Mouse (Mus musculus) heart, adult 11 months (tissue): ENCODE results near the gene Ccr1.
A peak's percentile ranks its signal among the peaks of the same experiment; 100 is the strongest.
"Not testable (repeated sequence)": the region's sequence is repeated elsewhere in the genome, so short reads cannot be mapped to it uniquely, and the experiment has no call there.

ENCODE experiments used
- DNase-seq: peaks from one replicate; pipeline ENCODE4 v3.0.0; 2022

The Ccr1 gene

DNA sequence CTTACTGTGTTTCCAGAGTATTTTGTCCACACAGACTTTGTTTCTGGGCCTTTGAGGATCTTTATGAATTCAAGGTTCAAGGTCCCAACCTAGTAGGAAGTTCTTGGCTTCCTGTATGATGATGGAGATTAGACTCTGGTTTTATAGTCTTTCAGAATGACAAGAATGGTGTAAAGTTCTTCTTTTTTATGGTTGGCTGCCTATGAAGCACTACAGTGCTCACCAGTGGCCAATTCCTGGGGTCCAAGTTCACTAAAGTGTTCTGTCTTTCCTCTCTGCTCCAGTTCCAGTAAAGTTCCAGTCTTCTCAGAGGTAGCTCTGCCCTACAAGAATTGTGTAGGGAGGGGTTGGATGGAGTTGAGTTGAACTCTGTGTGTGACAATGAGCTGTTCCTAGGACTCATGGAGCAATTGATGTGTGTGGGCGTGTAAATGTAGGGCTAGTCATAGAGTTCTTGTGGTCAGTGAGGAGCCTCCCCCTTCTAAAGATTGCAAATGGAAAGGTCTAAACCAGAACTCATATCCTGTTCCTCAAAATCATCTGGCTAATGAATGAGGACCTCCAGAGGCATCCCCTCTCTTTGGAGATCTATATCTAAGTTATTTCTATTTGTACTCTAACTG lies at the start of gene Ccr1:
TSS of gene Ccr1 (minus strand) at position 403 of the 623 bp plus-strand sequence.
- no peak for DNase-seq

DNA sequence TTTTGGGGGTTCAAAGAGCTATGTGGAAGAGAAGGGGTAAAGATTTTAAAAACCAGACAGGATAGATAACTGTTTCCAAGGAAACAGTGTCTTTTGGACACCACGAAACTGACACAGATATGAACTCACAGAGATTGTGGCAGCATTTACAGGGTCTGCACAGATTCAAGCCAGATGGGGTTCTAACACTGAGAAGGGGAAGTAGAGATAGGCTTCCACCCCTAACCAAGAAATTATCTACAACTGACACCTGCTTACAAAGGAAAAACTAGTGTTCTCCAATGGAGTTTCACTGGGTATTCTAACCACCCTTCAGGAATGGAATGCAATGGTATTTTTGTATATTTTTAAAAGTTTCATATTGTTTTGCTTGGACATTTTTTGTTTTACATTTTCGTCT lies 47.6 kb upstream of the Ccr1 start:
- no peak for DNase-seq

DNA sequence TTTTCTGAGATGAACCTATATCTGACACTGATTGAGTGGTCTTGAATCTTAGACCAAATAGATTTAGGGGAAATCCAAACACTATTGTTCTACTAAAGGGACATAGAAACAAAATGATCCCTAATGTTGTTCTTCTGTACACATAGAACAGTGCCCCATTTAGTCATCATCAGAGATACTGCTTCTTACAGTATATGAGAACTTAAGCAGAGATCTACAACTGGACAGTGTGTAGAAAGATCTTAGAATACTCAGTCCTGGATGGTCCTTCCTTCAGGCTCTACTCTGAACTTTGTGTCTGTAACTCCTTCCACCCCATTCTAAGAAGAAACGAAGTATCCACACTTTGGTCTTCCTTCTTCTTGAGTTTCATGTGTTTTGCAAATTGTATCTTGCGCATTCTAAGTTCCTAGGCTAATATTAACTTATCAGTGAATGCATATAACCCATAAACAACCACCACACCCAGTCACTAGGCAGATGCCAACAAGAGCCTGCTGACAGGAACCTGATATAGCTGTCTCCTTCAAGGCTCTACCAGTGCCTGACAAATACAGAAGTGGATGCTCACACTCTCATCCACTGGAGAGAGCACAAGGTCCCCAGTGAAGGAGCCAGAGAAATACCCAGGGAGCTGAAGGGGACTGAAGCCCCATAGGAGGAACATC lies 46.6 kb upstream of the Ccr1 start:
- no peak for DNase-seq

DNA sequence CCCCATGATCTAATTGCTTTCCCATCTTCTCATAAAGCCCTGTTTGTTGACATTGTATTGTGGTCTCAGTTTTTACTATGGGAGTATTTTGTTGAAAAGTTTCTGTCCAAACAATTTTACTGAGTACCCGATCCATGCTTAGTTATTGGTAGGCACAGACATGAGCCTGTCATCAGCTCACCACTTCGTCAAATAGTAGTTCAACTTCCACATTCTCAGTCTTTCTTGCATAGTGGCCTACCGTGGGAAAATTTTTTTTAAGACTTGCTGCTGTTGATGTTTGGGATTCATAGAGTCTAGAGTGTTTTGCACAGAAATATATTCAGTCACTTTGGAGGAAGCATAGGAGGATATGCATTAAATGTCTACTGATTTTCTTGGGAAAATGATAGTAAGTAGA lies 44.8 kb upstream of the Ccr1 start:
- DNase-seq = no peak

DNA sequence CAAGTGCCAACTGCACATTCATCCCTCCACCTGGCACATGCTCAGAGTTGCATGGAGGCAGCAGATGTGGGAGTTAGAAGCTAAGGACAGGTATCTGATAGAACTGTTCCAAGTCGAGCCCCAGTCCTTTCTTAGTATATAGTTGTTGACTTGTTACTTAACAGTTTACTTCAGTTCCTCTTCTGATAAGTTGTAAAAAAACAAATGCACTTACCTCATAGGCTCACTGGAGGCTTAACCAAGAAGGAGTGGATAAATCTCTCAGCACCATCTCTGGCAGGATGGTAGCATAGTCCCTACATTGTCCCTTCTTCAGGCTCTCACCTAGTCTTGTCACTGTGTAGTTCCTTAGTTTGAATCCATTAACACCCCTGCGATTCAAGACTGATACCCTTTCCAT lies 44.2 kb upstream of the Ccr1 start:
- no peak for DNase-seq

DNA sequence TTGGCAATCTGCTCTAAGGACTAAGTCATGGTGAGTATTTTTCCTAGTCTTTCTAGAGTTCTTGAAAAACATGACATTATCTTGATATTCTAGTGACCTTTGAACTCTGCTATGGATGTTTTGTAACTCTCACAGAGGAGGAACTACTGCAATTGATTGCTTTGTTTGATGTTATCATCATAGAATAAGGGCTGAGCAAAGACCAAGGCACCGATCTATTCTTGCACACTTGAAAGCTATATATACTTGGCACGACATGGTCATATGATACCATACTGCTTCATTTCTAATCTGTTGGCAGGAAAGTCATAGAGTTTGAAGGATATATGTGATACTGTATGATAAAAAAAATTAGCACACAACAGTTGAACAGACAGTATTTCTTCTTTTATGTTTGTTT lies 31.3 kb upstream of the Ccr1 start:
- DNase-seq = no peak

DNA sequence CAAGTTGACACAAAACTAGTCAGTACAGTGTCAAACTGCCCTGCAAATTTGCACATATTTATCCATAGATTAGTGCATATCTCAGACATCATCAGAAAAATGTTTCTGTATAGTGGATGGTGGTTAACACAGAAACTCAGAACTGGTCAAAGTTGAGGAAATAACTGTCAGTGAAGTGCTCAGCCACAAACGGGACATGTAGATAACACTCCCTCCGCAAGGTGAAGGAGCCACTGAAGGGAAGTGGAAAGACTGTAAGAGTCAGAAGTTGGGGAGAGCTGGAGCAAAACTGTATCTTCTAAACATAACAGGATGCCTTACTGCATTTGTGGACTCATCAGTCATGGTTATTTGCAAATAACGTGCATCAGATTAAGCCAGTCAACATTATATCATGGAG lies 29.2 kb upstream of the Ccr1 start:
- no peak for DNase-seq

DNA sequence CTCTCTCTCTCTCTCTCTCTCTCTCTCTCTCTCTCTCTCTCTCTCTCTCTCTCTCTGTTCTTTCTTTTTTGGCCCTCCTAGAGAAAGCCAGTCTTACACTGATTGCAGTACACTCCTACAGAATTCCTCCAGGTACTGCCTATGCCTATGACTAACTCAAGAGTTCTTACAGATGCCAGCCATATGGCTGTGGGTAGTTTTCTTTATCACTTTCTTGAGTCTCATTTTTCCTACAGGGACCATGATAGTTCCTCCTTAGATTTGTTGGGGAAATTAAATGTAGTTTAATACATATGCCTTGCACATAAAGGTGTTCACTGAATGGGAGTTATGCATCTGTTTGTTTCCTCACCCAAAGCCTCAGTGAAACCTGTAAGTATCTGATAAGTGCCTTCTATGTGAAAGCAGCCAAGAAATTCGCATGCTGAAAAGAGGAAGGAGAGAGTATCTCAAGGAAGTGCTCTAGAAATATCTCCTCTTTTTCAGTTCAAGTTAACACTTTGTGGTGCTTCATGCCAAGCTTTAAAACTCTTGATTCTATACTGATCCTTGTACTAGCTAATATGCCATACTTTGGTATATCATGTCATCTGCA lies 22.9 kb upstream of the Ccr1 start:
- DNase-seq = no peak

DNA sequence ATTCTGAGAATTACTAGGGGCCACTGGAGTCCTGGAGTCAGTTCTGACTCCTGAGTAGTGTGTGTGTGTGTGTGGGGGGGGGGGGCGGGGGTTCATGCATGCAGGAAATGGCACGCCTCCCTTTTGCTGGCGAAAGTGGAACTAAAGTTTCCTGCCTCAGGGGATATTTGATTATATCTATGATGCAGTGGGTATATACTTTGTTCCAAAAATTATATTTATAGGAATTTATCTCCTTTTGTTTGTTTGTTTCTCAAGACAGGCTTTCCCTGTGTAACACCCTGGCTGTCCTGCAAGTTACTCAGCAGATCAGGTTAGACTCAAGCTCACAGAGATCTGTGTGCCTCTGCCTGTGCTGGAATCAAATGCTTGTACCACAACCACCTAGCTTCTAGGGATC lies 21.2 kb upstream of the Ccr1 start:
- peak; percentile 51 for DNase-seq

DNA sequence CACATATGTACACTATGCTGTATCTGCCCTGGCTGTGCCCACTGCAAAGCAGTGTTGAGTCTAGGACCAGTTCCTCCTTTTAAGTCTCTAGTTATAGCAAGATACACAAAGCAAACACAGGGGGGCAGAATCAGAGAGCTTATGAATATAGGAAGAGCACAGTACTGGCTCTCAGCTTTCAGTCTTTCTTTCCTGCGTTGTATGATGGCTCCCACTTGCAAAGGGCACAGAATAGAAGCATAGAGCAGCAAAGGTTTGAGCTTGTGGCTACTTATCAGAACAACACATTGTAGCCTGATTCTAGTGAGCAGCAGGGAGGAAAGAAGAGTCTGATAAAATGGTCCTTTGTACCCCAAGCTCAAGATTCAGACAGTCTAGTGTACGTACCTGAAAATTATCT lies 17.7 kb upstream of the Ccr1 start:
- peak; percentile 83 for DNase-seq

DNA sequence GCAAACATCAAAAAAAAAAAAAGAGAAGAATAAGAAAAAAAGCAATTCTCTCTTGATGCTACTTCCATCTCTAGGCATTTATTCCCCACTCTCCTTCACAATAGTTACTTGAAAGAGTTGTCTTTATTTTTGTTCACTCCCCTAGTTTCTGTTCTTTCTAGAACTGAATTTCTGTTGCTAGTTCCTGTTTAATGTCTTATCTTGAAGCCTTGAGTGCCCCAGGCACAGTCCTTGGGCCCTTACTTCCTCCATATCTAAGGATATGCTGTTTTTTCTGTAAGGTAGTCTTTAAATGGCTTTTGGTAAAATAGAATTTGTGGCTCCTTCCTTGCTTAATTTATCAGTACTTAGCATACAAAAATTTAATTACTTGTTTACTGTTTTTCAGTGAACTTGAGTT lies 16.5 kb upstream of the Ccr1 start:
- peak; percentile 72 for DNase-seq

DNA sequence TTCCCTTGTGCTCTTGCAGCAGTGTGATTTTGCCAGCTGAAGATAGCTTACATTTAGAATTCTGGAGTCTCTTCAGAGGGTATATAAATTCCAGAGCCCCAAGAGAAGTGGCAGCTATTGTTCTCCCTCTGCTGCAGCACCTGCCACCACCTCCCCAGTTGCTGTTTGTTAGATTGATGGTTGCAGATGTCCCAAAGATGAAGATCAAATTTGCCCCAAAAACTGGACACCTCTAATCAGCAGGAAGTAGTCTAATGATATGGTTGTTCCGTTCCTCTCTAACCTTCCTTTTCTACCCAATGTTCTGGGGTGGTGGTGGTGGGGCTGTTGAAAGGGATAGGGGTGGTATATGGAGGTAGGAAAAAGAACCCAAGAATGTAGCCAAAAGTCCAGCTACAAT lies 14.2 kb upstream of the Ccr1 start:
- DNase-seq = peak; percentile 46

DNA sequence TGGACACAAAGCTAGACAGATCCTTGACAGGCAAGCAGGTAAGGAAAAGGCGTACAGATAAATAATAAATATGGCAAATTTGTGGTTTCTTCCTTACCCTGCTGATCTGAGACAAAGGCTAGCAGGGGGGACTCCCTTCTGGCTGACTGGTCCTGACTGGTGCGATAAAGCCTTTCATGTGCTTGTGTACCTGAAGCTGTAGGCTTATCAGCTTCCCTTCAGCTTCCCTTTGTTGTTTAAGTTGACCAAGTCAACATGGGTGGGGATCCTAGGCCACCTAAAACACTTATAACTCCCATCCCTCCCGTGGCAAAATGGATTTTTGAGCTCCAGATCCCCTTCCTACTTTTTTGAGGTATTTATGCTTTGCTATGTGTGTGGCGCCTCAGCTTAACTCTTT lies 13.4 kb upstream of the Ccr1 start:
- peak; percentile 75 for DNase-seq

DNA sequence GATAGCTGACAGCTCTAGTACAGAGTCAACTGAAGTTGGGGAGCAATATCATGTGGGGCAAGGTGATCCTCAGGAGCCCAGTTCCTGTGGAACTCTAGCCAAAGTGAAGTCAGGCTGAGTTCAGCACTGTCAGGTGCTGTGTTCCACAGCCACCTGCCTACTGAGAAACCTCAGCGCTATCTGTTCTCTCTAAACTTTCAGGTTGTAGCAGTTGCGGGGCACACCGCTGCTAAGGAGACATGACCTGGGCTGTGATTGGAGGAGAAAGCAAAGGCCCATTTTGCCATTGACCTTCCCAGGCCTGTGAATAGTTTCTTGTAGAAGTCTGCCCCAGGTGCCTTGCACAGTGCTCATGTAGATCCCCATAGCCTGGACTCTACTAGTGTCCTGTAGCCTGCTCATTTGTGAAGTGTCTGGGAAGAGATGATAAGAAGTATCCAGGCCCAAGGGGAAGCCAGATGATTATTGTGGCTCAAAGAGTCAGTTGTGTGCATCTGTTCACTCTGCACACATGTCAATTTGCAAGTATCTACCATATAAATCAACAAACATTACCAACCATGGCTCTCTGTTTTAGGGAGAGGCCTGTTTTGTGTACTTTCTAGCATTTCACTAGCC lies 12.5 kb upstream of the Ccr1 start:
- not testable (repeated sequence) for DNase-seq

DNA sequence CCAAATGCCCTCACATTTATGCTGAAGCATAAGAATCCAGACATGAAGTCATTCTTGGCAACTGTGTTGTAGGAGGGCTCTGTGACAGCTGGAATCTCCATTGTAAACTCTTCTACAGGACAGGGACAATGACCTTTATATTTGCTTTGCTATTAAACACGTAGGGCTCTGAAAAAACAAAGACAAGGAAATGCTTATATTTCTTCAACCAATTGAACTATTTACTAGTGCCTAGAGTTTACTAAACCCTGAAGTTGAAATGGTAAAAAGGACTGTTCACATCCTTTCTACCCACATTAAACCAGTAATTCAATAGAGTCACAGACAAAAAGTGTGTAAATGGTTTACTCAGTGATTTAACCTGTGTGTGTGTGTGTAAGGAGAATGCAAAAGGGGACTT lies 9.8 kb upstream of the Ccr1 start, which contains the start of gene Ccr1l1:
TSS of gene Ccr1l1 (minus strand) at position 101 of the 400 bp plus-strand sequence.
- no peak for DNase-seq

DNA sequence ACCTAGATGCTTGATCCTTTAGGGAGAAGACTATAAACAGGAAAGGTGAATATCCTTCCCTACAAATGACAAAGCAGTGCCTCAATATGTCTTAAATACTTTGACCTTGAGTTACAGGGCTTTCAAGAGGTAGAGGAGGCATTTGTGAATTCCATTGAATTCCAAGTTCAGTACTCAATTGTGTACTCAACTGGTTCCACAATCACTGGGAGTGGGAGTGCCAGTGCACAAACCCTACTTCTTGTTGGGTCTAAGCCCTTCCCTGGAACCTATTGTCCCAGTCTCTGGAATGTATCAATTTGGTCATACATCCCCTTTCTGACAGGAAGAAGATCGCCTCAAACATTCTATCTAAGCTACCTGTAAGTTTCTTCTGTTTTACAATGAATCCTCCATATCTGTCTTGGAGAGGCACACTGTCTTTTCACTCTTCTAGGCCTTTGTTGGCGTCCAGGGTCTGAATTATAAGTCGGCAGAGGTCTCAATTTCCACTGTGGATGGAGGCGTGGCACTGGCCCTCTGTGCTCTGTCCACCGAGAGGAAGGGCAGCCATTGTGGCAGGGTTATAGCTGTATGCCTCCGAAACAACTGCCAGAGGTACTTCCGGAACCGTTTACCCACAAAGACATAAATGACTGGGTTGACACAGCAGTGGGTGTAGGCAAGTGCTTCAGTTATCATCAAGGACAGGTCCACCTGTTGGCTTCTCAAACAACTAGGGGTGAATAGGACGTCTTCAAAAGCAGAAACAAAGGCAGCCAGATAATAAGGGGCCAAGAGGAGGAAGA lies 8.6 kb upstream of the Ccr1 start:
- peak; percentile 70 for DNase-seq

DNA sequence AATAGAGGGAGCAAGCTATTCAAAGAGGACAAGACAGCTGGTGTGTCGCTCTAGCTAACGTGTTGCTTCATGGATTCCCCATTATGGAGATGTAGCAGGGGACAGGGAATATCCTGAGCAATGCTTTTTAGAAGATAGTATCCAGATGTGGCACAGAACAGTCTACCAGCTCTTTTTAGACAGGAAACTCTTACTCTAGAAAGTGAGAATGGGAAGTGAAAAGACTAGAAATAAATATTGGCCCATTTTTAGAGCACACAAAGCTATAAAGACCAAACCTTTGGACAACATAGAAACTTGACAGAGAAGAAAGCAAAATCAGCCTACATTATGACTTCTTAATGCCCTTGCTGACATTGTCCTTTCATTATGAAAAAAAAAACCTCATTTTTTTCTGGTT lies 7.1 kb upstream of the Ccr1 start:
- DNase-seq = no peak

DNA sequence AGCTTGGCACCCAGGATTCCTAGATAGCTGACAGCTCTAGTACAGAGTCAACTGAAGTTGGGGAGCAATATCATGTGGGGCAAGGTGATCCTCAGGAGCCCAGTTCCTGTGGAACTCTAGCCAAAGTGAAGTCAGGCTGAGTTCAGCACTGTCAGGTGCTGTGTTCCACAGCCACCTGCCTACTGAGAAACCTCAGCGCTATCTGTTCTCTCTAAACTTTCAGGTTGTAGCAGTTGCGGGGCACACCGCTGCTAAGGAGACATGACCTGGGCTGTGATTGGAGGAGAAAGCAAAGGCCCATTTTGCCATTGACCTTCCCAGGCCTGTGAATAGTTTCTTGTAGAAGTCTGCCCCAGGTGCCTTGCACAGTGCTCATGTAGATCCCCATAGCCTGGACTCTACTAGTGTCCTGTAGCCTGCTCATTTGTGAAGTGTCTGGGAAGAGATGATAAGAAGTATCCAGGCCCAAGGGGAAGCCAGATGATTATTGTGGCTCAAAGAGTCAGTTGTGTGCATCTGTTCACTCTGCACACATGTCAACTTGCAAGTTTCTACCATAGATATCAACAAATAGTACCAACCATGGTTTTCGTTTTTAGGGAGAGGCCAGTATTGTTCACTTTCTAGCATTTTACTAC lies 1.5 kb downstream of the Ccr1 start:
- not testable (repeated sequence) for DNase-seq

DNA sequence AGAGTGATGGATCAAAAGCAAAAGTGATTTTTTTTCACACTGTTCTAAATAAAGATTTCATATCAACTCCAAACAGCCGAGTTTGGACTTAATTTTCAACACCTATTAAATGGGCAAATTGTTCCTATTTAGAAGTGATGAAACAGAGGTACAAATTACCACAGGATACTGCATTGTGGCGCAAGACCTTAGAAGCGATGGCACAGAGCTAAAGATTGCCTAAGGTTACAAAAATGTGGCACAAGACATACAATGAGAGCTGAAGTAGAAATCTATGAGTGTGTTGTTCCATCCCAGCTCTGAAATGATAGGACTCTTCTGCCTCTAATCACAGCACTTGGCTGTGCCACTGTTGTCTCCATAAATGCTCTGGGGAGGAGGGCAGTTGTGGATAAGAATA lies 3.7 kb downstream of the Ccr1 start:
- DNase-seq = no peak

DNA sequence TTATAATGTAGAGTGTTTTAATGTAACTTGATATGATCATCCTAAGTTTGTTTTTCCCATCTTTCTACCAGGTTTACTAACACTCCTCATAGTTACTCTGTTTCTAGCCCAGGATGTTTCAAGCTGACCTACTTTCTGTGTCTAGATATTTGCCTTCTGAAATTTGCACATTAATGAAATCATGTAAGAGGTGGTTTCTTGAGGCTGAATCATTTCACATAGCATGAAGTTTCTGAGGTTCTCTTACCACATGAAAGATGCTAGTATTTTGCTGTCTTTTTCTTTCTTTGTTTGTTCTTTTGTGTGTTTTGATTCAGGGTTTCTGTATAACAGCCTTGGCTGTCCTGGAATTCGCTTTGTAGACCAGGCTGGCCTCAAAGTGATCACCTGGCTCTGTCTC lies 8.3 kb downstream of the Ccr1 start:
- no peak for DNase-seq

DNA sequence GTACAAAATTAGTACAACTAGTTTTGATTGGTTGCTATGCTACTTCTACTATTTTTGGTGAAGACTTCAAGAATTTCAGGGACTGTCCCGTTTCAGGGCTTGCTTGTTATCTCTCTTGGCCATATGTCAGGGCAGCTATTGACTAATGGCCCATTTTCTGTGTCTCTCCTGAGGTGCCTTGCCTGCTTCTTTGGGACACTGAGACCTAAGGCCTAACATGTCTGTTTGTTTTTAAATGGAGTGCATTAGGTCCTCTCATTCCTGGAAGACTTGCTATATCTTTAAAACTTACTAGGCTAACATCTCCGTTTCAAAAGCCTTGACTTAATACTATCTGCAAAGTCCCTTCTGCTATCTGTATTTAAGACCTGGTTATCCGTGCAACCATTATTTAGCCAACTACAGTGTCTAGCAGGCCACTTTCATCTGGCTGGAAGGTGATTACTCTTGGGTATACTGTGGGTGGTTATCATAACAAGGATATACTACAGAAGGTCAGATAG lies 10.5 kb downstream of the Ccr1 start:
- no peak for DNase-seq

DNA sequence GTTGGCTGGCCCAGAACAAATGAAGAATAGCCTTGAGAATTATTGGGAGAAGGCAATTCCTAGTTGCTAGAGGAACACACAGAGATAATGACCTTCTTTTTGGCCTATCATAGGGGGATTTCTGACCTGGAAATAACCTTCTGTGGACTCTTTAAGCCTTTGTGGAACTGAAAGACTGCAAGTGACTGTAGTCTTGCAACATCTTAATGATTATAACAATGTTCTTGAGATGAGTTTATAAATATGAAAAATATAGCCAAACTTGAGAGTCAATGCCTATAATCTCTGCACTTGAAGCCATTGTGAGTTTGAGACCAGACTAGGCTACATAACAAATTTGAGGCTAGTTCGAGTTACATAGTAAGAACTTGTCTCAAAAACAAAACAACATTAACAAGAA lies 11.6 kb downstream of the Ccr1 start:
- DNase-seq = no peak

DNA sequence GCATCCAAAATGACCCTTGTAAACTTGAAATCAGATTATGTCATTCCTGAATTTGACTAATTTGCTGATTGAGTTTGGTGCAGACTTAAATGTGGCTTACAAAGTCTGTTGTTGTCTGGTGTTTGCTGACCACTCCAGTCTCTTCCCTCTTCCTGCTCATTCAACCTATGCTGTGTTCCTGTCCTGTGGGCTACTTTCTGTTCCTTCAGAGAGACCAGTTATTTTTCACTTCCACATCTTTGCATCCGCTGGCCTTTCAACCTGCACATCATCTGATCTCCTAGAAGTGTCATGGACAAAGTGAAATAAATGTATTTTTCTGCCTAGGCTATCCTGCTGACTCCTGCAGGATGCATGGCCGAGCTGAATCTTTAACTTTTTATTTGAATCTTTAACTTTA lies 14.9 kb downstream of the Ccr1 start:
- DNase-seq = peak; percentile 90
